Mouse (Mus musculus) Patski (cell line): ENCODE measurements at regions not wholly inside any gene's neighbourhood (a gene's known extent, or its start where the extent isn't known, plus 50 kb on each side); places are given as distances from the start of the nearest gene placed in this dataset.

Experiments
- ATAC-seq: fragments of 100-300 bp; one replicate; pipeline ENCODE4 v1.8.0; 2021
- CTCF ChIA-PET: fragments of 350-600 bp; sonication (Branson Sonifier 250); formaldehyde crosslinking; loops from one replicate; lab custom pipeline; 2022; ENCODE audit warnings: inconsistent platforms; lab: Charles Lee
- POLR2A ChIA-PET: fragments of 350-600 bp; sonication (Branson Sonifier 250); formaldehyde crosslinking; loops from one replicate; lab custom pipeline; 2022; ENCODE audit warnings: antibody characterized with exemption, inconsistent platforms; lab: Charles Lee
- DNase-seq: peaks from one replicate; pipeline ENCODE4 v3.0.0-alpha.2; 2011; ENCODE audit warnings: low read depth, low spot score
- H3K27me3 ChIP-seq: fragments of 371-371 bp; one replicate; pipeline ENCODE4 v1.5.1; 2021
- CTCF ChIP-seq: fragments of 100-300 bp; IDR thresholded peaks from one replicate; pipeline ENCODE4 v1.5.1; 2021
- in situ Hi-C: fragments of 300-500 bp; cut with MboI; formaldehyde crosslinking; loops from 3 replicates; pipeline ENCODE4 v1.11.1; 2018; ENCODE audit warnings: low pct_unique_long_range_greater_than_20kb, mixed read lengths

GRCm38 (mm10) chrX:52668679-52669078 is 54.9 kb upstream of the Gpc3 start:
- POLR2A ChIA-PET: no interaction called here
- CTCF ChIA-PET: interaction anchor here (0.8 to 1.4 kb wide), 2 partner anchors 10 to 40 kb away, joined by 3 read pairs; no protein-coding TSS in a partner anchor
- in situ Hi-C loops: no loop called here
- DNase-seq: no peak
- H3K27me3 ChIP-seq: peaks cover 29% of the 10 kb centered on the region
- no peak for TF ChIP-seq CTCF
- ATAC-seq: no peak

DNA sequence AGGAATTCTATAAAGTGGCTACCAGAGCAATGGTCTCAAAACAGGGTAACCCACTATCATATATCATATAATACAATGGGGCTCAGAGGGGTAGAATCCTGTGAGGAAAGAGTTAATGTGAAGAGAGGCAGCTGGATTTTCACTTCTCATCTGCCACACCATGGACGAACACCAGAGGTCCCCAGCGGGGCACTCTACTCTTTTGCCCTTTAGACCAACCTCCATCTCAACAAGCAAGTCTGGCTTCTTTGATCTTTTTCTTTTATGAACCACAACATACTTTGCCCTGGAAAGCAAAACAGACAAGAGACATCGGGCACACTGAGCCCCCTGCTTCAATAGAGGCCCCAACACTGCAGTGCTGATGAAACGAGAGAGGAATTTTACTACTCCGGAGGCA is 65.3 kb upstream of the Gpc3 start:
- no peak for ATAC-seq
- no peak for DNase-seq
- TF ChIP-seq CTCF: peak; percentile 54
- peaks cover 39% of the 10 kb centered on the region for H3K27me3 ChIP-seq
- POLR2A ChIA-PET: no interaction called here
- CTCF ChIA-PET: no interaction called here
- in situ Hi-C loops: no loop called here

DNA sequence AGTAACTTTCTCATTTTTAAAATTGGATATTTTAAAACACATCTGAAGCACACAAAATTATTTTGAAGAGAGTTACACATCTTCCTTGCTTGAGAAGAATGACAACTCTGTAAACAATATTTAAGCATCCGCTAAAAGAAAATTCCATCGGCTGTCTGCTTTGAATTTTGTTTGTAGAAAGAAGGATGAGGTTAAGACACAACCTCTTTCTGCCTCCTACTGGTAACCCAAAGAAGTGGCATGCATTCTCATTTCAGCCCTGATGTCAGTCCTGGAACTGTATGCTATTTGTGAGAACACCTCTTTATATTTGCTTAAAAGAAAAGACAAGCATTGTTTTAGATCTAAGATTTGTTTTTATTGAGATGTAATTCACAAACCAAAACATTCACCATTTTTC is 80.6 kb upstream of the Gpc3 start:
- DNase-seq (no peak), ATAC-seq (no peak)
- TF ChIP-seq CTCF: peak; percentile 39
- in situ Hi-C loops: no loop called here
- H3K27me3 ChIP-seq: peaks cover 56% of the 10 kb centered on the region
- ChIA-PET POLR2A (no interaction called here), CTCF (no interaction called here)

- H3K27me3 ChIP-seq: peaks cover 59% of the 10 kb centered on the region
- ChIA-PET POLR2A (no interaction called here), CTCF (no interaction called here)
- no peak for TF ChIP-seq CTCF
- no peak for ATAC-seq
- in situ Hi-C loops: no loop called here
- no peak for DNase-seq
These were observed 85.9 kb upstream of the Gpc3 start for GRCm38 (mm10) chrX:52699615-52700014.

DNA sequence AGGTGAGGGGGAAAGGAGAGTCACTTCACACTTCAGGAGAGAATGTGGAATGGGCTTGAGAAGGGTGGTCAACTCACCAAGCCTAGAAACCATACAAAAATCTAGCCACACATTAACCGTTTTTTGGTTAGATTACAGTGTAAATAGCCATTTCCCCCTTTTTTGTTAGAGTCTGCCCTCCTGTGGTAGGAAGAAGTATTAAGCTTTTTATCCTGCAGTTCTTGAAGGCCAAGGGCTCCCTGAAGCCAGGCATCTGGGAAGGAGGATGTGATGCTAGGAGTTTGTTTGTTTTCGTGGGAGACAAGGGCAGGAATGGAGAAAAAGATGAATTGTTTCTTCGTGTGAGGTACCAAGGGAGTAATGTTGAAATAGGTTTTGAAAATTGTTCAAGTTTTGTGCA is 73.5 kb upstream of the Ccdc160 start:
- TF ChIP-seq CTCF: peak; percentile 60
- H3K27me3 ChIP-seq: peaks cover 56% of the 10 kb centered on the region
- ChIA-PET CTCF (no interaction called here), POLR2A (interaction anchor here (0.5 kb wide), 1 partner anchor 141 kb away, joined by 3 read pairs; no protein-coding TSS in a partner anchor)
- no peak for ATAC-seq
- DNase-seq: no peak
- in situ Hi-C loops: loop anchor here (5.0 kb wide), 1 partner anchor 265 kb away; no protein-coding TSS in a partner anchor

DNA sequence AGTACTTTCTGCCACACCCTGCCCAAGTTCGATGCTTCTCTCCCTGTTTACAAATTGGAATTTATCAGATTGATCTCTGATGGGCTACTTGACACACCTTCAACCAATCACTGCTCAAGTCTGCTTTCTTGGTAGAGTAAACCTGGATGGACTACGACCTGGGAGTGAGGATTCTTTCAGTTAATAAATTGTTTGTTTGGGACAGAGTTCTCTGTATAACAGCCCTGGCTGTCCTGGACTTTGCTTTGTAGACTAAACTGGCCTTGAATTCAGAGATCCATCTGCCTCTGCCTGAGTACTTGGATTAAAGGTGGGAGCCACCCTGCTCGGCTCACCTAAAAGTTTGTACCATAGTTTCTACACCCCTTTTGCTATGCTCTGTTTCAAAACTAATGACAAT is 52.9 kb upstream of the Ccdc160 start:
- H3K27me3 ChIP-seq: peaks cover 31% of the 10 kb centered on the region
- no peak for ATAC-seq
- ChIA-PET CTCF (no interaction called here), POLR2A (no interaction called here)
- no peak for TF ChIP-seq CTCF
- in situ Hi-C loops: no loop called here
- no peak for DNase-seq
